Mouse (Mus musculus) cortical plate, adult 2 months (tissue): ENCODE data around the gene Pigk.

Source experiments
- CTCF ChIP-seq: fragments of 200-500 bp; IDR thresholded peaks from 2 replicates; pipeline ENCODE4 v1.5.1; 2011; ENCODE audit warnings: mild to moderate bottlenecking, control low read depth, low read length; ENCODE audit not compliant: insufficient read depth; ENCODE audit errors: extremely low read depth
- POLR2A ChIP-seq: fragments of 200-500 bp; IDR thresholded peaks from 2 replicates; pipeline ENCODE4 v1.6.1; 2011; ENCODE audit warnings: mild to moderate bottlenecking, low read length, control low read depth; ENCODE audit not compliant: insufficient read depth; ENCODE audit errors: extremely low read depth

DNA sequence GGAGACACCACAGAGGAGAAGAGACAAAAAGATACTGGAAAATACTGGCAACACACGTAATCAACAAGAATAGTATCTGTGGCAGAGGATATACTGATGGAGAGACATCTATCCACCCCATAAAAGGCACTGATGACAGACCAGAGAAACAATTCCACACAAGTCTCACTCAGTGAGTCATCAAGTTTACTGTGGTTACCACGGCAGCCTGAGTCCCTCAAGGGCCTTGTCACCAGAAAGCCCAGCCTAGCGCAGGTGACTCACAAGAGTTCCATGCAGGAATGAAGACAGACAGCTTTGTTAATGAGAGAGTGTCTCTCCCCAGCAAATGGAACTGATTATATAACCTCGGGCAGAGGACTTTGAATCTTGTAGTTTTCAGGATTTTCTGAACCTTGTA, 100.0 kb downstream of the Pigk start:
- TF ChIP-seq CTCF (no peak), POLR2A (no peak)
